Mouse (Mus musculus) spleen, adult 2 months (tissue): ENCODE results near the gene Cpne1. TPM values are rescaled to one million over a fixed set of nuclear protein-coding genes. Genes with fewer than 3 reads are reported as not detected.
A peak's percentile ranks its signal among the peaks of the same experiment; 100 is the strongest.

ENCODE experiments used
- DNase-seq, 2 experiments: peaks; one replicate each; pipeline versions ENCODE4 v3.0.0 to v3.0.0-alpha.2; 2012 to 2021; ENCODE audit warnings: low spot score in 2 of 2, low read depth in 1 of 2
- H3K27ac ChIP-seq: fragments of 200-500 bp; 2 replicates; pipeline ENCODE4 v1.5.1; 2012; ENCODE audit warnings: low read length, inconsistent platforms; ENCODE audit not compliant: insufficient read depth
- H3K27me3 ChIP-seq: fragments of 200-500 bp; 2 replicates; pipeline ENCODE4 v1.6.1; 2012; ENCODE audit warnings: mild to moderate bottlenecking, moderate library complexity, low read length, inconsistent platforms; ENCODE audit not compliant: control insufficient read depth, insufficient read depth
- H3K36me3 ChIP-seq: fragments of 200-500 bp; 2 replicates; pipeline ENCODE4 v1.6.1; 2012; ENCODE audit warnings: mild to moderate bottlenecking, low read length, inconsistent platforms; ENCODE audit not compliant: control insufficient read depth, insufficient read depth
- H3K4me1 ChIP-seq: fragments of 200-500 bp; 2 replicates; pipeline ENCODE4 v1.6.1; 2011; ENCODE audit warnings: inconsistent platforms; ENCODE audit not compliant: control insufficient read depth, insufficient read depth, insufficient read length
- H3K4me3 ChIP-seq: fragments of 200-500 bp; 2 replicates; pipeline ENCODE4 v1.5.1; 2011; ENCODE audit warnings: mild to moderate bottlenecking, inconsistent platforms; ENCODE audit not compliant: insufficient read depth, insufficient read length; ENCODE audit errors: extremely low read depth
- CTCF ChIP-seq: fragments of 200-500 bp; IDR thresholded peaks from 2 replicates; pipeline ENCODE4 v1.5.1; 2011; ENCODE audit warnings: mild to moderate bottlenecking, inconsistent platforms; ENCODE audit not compliant: insufficient read depth, insufficient read length, insufficient replicate concordance; ENCODE audit errors: extremely low read depth
- POLR2A ChIP-seq: fragments of 200-500 bp; IDR thresholded peaks from 2 replicates; pipeline ENCODE4 v1.6.1; 2011; ENCODE audit warnings: low read depth, low read length, inconsistent platforms
- WGBS: fragments of 180-500 bp; shearing (Covaris S2); methylation state at CpG from one replicate; pipeline ENCODE4 v1.1.7; 2018; 5-methylcytosine and 5-hydroxymethylcytosine counted together
- polyA plus RNA-seq: library from polyadenylated mRNA; depleted of rRNA; stranded (reverse); fragments of >200 nt; gene quantifications from 2 replicates; pipeline ENCODE4 v1.2.3, GENCODE M21; 2012

Cpne1 gene
- polyA plus RNA-seq, 1 experiment, result 92.0 TPM

DNA sequence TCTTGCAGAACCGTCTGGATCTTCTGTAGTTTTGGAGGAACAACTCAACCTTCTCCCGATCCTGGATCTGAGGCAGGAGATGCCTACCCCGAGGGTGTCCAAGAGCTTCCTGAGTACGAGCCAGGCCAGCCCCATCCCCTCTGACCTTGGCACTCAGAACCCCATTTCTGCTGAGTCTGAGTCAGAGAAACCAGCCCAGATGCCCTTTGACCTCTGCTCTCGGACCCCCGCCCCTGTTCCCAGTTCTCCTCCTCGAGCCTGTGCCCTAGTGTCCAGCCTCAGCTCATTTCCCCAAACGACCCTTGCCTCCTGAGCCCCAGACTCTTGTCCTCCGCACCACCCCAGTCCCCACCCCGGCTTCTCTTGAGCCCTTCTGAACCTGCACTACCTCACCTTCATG is 45.6 kb downstream of the Cpne1 start:
- TF ChIP-seq CTCF (no peak), POLR2A (no peak)
- H3K4me1 ChIP-seq, result 0 out of 2 replicates have a peak, but pooled peaks cover 3% of the 10 kb centered on the region
- H3K27ac ChIP-seq, result no peak overlapping the region
- DNase-seq, result no peak
- 67% methylated on average over 10 of the region's 10 CpGs for WGBS
- H3K4me3 ChIP-seq, result peak overlapping the region; percentile 80; the same call in 1 of the 2 replicates
- H3K27me3 ChIP-seq, result no peaks in the 10 kb centered on the region
- H3K36me3 ChIP-seq, result no peaks in the 10 kb centered on the region

GRCm38 (mm10) chr2:156065099-156066041 is 46.4 kb downstream of the Cpne1 start, which contains the start of gene Spag4:
Spag4 (plus strand) TSS chr2:156065175.
- no peaks in the 10 kb centered on the region for H3K36me3 ChIP-seq
- peak within 1 kb of the TSS; percentile 20; the same call in 1 of the 2 replicates for H3K27ac ChIP-seq
- H3K4me1 ChIP-seq, result 0 out of 2 replicates have a peak, but pooled peaks cover 3% of the 10 kb centered on the region
- DNase-seq, result peak; percentile 47 to 66
- peak within 1 kb of the TSS; percentile 80 for H3K4me3 ChIP-seq
- no peak for TF ChIP-seq CTCF
- no peak for TF ChIP-seq POLR2A
- H3K27me3 ChIP-seq, result no peaks in the 10 kb centered on the region
- WGBS, result 1% methylated on average over 79 of the region's 81 CpGs

DNA sequence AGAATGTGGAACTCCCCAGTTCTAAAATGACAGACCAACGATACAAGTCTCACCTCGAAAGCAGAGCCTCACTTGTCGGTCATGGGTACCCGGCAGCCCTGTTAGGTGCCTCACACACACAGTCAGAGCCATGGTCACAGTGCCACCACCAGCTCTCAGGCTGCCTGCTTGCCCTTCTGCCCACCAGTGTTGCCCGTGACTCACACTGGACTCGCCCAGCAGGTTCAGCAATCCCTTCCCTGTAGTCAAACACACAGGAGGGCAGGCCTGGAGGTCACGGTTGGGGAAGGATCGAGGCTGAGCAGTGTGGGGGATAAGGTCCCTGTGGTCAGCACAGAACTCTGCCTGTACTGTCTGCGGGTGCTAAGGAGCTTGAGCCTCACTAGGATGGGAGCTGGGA is 58.9 kb downstream of the Cpne1 start, which contains the start of gene Fer1l4:
Gene Fer1l4 (minus strand): TSS at position 132 of the 400 bp plus-strand sequence.
- Histone ChIP-seq H3K4me3 (no peak within 1 kb of the TSS), H3K27me3 (peaks cover 3% of the 10 kb centered on the region; the same call in 1 of the 2 replicates), H3K27ac (no peak within 1 kb of the TSS), H3K36me3 (no peaks in the 10 kb centered on the region), H3K4me1 (peaks cover 3% of the 10 kb centered on the region; the same call in 1 of the 2 replicates)
- WGBS, result 85% methylated on average over 9 of the region's 9 CpGs
- TF ChIP-seq POLR2A, result no peak
- TF ChIP-seq CTCF, result no peak
- DNase-seq, result no peak

GRCm38 (mm10) chr2:156047929-156048328 is 63.8 kb downstream of the Cpne1 start:
- no peak overlapping the region for H3K4me3 ChIP-seq

DNA sequence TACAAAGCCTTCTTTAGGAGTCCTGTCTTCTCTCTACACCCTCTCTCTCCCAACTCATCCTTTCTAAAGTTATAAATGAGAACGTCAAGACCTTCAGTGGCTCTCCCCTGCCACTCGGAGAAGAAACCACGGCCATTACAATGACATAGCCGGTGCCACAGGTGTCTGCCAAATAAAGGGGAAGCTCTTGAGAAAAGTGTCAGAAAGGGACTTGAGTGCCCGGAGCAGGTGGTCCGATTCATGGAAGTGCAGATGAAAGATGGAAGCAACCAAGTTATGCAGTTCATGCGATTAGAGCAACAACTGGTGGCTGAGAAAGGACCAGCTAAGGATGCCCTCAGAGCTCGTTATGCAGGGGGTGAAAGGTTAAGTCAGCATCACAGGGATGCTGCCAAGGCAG is 68.9 kb downstream of the Cpne1 start:
- DNase-seq, result no peak
- 47% methylated on average over 8 of the region's 8 CpGs for WGBS
- Histone ChIP-seq H3K36me3 (no peaks in the 10 kb centered on the region), H3K4me1 (peaks cover 4% of the 10 kb centered on the region; the same call in 1 of the 2 replicates), H3K4me3 (no peak overlapping the region), H3K27ac (no peak overlapping the region), H3K27me3 (0 out of 2 replicates have a peak, but pooled peaks cover 1% of the 10 kb centered on the region)
- TF ChIP-seq POLR2A (no peak), CTCF (no peak)

More at GRCm38 (mm10) chr2:156047929-156048328, 63.8 kb downstream of the Cpne1 start:
- Histone ChIP-seq H3K27ac (no peak overlapping the region), H3K27me3 (peaks cover 4% of the 10 kb centered on the region; the same call in 1 of the 2 replicates), H3K4me1 (peaks cover 6% of the 10 kb centered on the region; the same call in 1 of the 2 replicates), H3K36me3 (no peaks in the 10 kb centered on the region)
- WGBS, result 20% methylated on average over 19 of the region's 19 CpGs
- TF ChIP-seq CTCF (no peak), POLR2A (no peak)
- no peak for DNase-seq

- DNase-seq, result no peak
- TF ChIP-seq POLR2A (no peak), CTCF (no peak)
- no peak overlapping the region for H3K4me3 ChIP-seq
- no peaks in the 10 kb centered on the region for H3K36me3 ChIP-seq
- H3K4me1 ChIP-seq, result no peaks in the 10 kb centered on the region
- WGBS, result 82% methylated on average over 3 of the region's 3 CpGs
- H3K27me3 ChIP-seq, result no peaks in the 10 kb centered on the region
- no peak overlapping the region for H3K27ac ChIP-seq
Observed at GRCm38 (mm10) chr2:156039390-156039789, 72.4 kb downstream of the Cpne1 start.
